Comparison of ENCODE assay signal across 10 mouse cellular contexts in the genomic region with DNA sequence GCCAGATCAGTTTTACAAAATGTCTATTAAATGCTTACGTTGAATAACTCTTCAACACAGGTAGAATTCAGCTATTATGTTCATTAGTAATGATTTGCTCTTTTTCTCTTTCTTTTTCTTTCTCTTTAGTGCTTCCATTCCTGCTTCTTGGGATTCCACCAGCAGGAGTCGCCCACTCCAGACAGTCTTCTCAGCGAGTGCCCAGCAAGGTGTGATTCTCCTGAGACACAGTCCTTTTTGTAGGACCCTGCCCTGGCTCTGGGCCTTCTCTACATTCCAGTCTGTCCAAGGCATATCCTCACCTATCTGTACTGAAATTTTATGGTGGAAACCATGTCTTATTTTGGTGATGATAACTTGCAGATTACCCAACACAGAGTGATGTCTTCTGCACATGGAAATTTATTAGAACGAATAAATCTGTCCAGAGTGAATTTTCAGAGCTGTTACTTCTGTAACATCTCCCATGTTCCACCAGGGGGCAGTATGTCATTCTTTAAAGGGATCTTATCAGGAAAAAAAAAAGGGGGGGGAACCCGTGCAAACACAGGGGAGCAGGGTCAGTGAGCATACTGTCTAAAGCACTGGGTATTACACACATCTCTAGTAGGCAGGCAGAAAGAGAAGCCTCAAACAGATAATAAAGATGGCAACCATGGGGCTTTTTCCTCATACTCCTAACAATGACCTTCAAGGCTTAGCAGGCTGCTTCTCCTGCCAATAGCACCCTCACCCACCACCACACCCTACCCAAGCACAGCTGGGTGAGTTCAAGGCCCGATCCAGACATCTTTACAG. TPM values are rescaled to one million over a fixed set of nuclear protein-coding genes. Genes with fewer than 3 reads are reported as not detected.
DNase-seq lines count a peak whose midpoint lies in the region; ATAC-seq and TF ChIP-seq lines count a peak whose summit lies in the region.
"Had no signal": no experiment of that assay in that cellular context is flagged by ENCODE, and none has a peak within 500 bp of the region (broad histone marks: within the 10 kb centered on the region; RNA-seq: fewer than 3 reads in every experiment).

No protein-coding gene starts in this region.

- no peaks in the 10 kb centered on the region for H3K36me3 ChIP-seq in forebrain, embryonic 14.5 days (ENCODE audit: control insufficient read depth, insufficient read depth, low read length)
- no peaks in the 10 kb centered on the region for H3K36me3 ChIP-seq in forebrain, embryonic 16.5 days (ENCODE audit: control insufficient read depth, insufficient read depth)
- H3K36me3 ChIP-seq in E14TG2a.4 (ENCODE audit: insufficient read depth, low read length), result no peaks in the 10 kb centered on the region
- H3K36me3 ChIP-seq in lung, embryonic 14.5 days (ENCODE audit: insufficient read depth), result no peaks in the 10 kb centered on the region

- 38% methylated on average over 6 of the region's 6 CpGs for WGBS in forebrain, embryonic 14.5 days
- 41% methylated on average over 6 of the region's 6 CpGs for WGBS in forebrain, embryonic 16.5 days
- WGBS in lung, embryonic 14.5 days, result 32% methylated on average over 6 of the region's 6 CpGs

- peak; percentile 65 for TF ChIP-seq CTCF in E14TG2a.4 (conservative IDR thresholded peaks at IDR 0.05; ENCODE audit: low read length)
- peak; percentile 54 for TF ChIP-seq CTCF in lung, embryonic 14.5 days (IDR thresholded peaks at IDR 0.05; ENCODE audit: low read depth)

- no peaks in the 10 kb centered on the region for H3K4me1 ChIP-seq in forebrain, embryonic 14.5 days (ENCODE audit: control insufficient read depth, insufficient read depth, low read length)
- H3K4me1 ChIP-seq in forebrain, embryonic 16.5 days (replicated peaks; ENCODE audit: control insufficient read depth, insufficient read depth, low read length), result no peaks in the 10 kb centered on the region
- H3K4me1 ChIP-seq in E14TG2a.4 (replicated peaks; ENCODE audit: low read depth, low read length), result peaks cover 58% of the 10 kb centered on the region
- peaks cover 4% of the 10 kb centered on the region; the same call in 1 of the 2 replicates for H3K4me1 ChIP-seq in lung, embryonic 14.5 days (ENCODE audit: insufficient read depth)

- H3K9me3 ChIP-seq in forebrain, embryonic 14.5 days (replicated peaks; ENCODE audit: control insufficient read depth, low read length), result no peaks in the 10 kb centered on the region
- H3K9me3 ChIP-seq in forebrain, embryonic 16.5 days (ENCODE audit: control insufficient read depth, low read length), result no peaks in the 10 kb centered on the region
- H3K9me3 ChIP-seq in E14TG2a.4 (ENCODE audit: low read length), result no peaks in the 10 kb centered on the region
- H3K9me3 ChIP-seq in lung, embryonic 14.5 days (ENCODE audit: low read depth, low read length), result no peaks in the 10 kb centered on the region

- H3K27ac ChIP-seq in forebrain, embryonic 14.5 days (ENCODE audit: low read depth, low read length), result no peak overlapping the region
- no peak overlapping the region for H3K27ac ChIP-seq in forebrain, embryonic 16.5 days (ENCODE audit: low read length)
- H3K27ac ChIP-seq in lung, embryonic 14.5 days (ENCODE audit: low read depth), result no peak overlapping the region
- H3K27ac ChIP-seq: macrophage had no signal

- no peak overlapping the region for H3K4me3 ChIP-seq in forebrain, embryonic 14.5 days (ENCODE audit: low read depth, low read length)
- H3K4me3 ChIP-seq in forebrain, embryonic 16.5 days (replicated peaks; ENCODE audit: low read length), result no peak overlapping the region
- no peak overlapping the region; the same call in 1 of the 2 replicates for H3K4me3 ChIP-seq in E14TG2a.4 (replicated peaks; ENCODE audit: low read length)
- H3K4me3 ChIP-seq in lung, embryonic 14.5 days (ENCODE audit: low read depth, low read length), result no peak overlapping the region

- H3K4me2 ChIP-seq in forebrain, embryonic 14.5 days (ENCODE audit: low read length), result no peak overlapping the region
- no peak overlapping the region for H3K4me2 ChIP-seq in forebrain, embryonic 16.5 days (ENCODE audit: low read length)
- H3K4me2 ChIP-seq in lung, embryonic 14.5 days, result no peak overlapping the region

- H3K9ac ChIP-seq in forebrain, embryonic 14.5 days (ENCODE audit: low read length), result no peak overlapping the region
- no peak overlapping the region for H3K9ac ChIP-seq in forebrain, embryonic 16.5 days (replicated peaks; ENCODE audit: low read depth, low read length)
- H3K9ac ChIP-seq in lung, embryonic 14.5 days, result no peak overlapping the region

- no peaks in the 10 kb centered on the region for H3K27me3 ChIP-seq in forebrain, embryonic 14.5 days (replicated peaks; ENCODE audit: control insufficient read depth, insufficient read depth, low read length)
- no peaks in the 10 kb centered on the region for H3K27me3 ChIP-seq in forebrain, embryonic 16.5 days (replicated peaks; ENCODE audit: control insufficient read depth, insufficient read depth, low read length)
- H3K27me3 ChIP-seq in E14TG2a.4 (ENCODE audit: insufficient read depth, low read length), result no peaks in the 10 kb centered on the region
- H3K27me3 ChIP-seq in lung, embryonic 14.5 days (ENCODE audit: insufficient read depth, low read length), result no peaks in the 10 kb centered on the region

- DNase-seq in forebrain, embryonic 14.5 days (ENCODE audit: low spot score), result peak; percentile 71
- peak; percentile 44 for DNase-seq in forelimb bud, embryonic 11.5 days (ENCODE audit: low read depth, low spot score)
- peak; percentile 73 for DNase-seq in lung, embryonic 14.5 days
- no peak for DNase-seq in testis, postnatal 14 days (ENCODE audit: low spot score)
- DNase-seq in spleen, postnatal 4 days (ENCODE audit: low spot score in 2 of 2), result no peak

- peak; percentile 26; the same call in 1 of the 2 replicates for ATAC-seq in forebrain, embryonic 14.5 days
- ATAC-seq in forebrain, embryonic 16.5 days, result no peak
- ATAC-seq in lung, embryonic 14.5 days (ENCODE audit: insufficient read depth), result peak; percentile 50; the same call in 1 of the 2 replicates
- ATAC-seq in CD4-positive, CD25-positive, alpha-beta regulatory T cell, adult 4 months, result no peak

RNA-seq across cellular contexts. Expression of a gene that starts 37.4 kb away (rescaled TPM):
- polyA plus RNA-seq in forebrain, embryonic 14.5 days (2014; fragmentation: Nextera tagmentation; extraction: Ambion mirVana), result 5.0 and 5.7 TPM in 2 replicates
- polyA plus RNA-seq in forebrain, embryonic 16.5 days (2015; fragmentation: Nextera tagmentation; extraction: Ambion mirVana), result 4.2 and 4.4 TPM in 2 replicates
- 25.9 and 26.4 TPM in 2 replicates for polyA plus RNA-seq in lung, embryonic 14.5 days (2014; fragmentation: Nextera tagmentation; extraction: Ambion mirVana)
- not detected for polyA plus RNA-seq in CD4-positive, CD25-positive, alpha-beta regulatory T cell, adult 4 months (2017; shearing (Covaris generic))
- polyA plus RNA-seq: macrophage had no signal

RNA-seq across cellular contexts. Expression of a gene that starts 39.1 kb away (rescaled TPM):
- polyA plus RNA-seq in forebrain, embryonic 14.5 days (2014; fragmentation: Nextera tagmentation; extraction: Ambion mirVana), result 0.11 and 0.22 TPM in 2 replicates
- 0.20 and 0.34 TPM in 2 replicates for polyA plus RNA-seq in forebrain, embryonic 16.5 days (2015; fragmentation: Nextera tagmentation; extraction: Ambion mirVana)
- not detected in 2 replicates for polyA plus RNA-seq in lung, embryonic 14.5 days (2014; fragmentation: Nextera tagmentation; extraction: Ambion mirVana)
- not detected for polyA plus RNA-seq in CD4-positive, CD25-positive, alpha-beta regulatory T cell, adult 4 months (2017; shearing (Covaris generic))
- polyA plus RNA-seq: gonadal fat pad, adult 2 months; macrophage had no signal

Comparison
In these comparisons a context has a peak if more than half of its experiments do, and no peak if none do; other contexts are left out.
1. ATAC-seq: peak in forebrain, embryonic 14.5 days (single experiment) and lung, embryonic 14.5 days (single experiment); none in forebrain, embryonic 16.5 days (single experiment) and CD4-positive, CD25-positive, alpha-beta regulatory T cell, adult 4 months (single experiment).
2. DNase-seq: peak in forebrain, embryonic 14.5 days (single experiment), forelimb bud, embryonic 11.5 days (single experiment) and lung, embryonic 14.5 days (single experiment); none in testis, postnatal 14 days (single experiment) and spleen, postnatal 4 days (0 of 2).